Mouse (Mus musculus) MEL (cell line): ENCODE data around the gene Nek4.

Experiments
- CTCF ChIP-seq, 3 experiments: IDR thresholded peaks in 2 of 3; conservative IDR thresholded peaks in 1 of 3; 2 replicates each; pipeline ENCODE4 v1.5.1; 2011 to 2012; ENCODE audit warnings: low read length in 3 of 3, low read depth in 2 of 3, mild to moderate bottlenecking in 2 of 3, improper control_type of control experiment in 1 of 3, inconsistent platforms in 1 of 3, mixed read lengths in 1 of 3, moderate library complexity in 1 of 3; ENCODE audit not compliant: control insufficient read depth in 1 of 3, insufficient read depth in 1 of 3, poor library complexity in 1 of 3, severe bottlenecking in 1 of 3
- MXI1 ChIP-seq: IDR thresholded peaks from 2 replicates; pipeline ENCODE4 v1.6.1; 2011; ENCODE audit warnings: mild to moderate bottlenecking, low read depth, low read length, improper control_type of control experiment

DNA sequence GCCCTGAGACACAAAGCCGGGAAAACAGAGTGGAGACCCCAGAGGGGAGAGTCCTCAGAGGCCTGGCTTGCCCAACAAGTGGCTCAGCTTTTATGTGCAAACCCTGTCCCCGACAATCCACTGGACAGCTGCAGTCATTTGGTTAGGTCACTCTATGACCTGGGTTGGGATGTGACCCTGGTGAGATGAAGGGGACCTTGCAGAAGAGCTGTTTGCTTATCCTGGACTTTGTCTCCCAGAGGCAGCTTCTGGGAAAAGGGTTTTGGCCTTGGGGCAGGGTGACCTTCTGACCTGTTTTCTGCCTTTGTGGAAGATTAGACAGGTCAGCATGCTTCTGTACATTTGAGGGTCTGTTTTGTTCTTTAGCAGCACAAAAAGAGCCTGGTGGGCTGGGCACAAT is 6.4 kb upstream of the Nek4 start:
- TF ChIP-seq CTCF (IDR thresholded peaks at IDR 0.05 in 2 of 3, conservative IDR thresholded peaks at IDR 0.05 in 1 of 3; ENCODE audit: control insufficient read depth in 1 of 3, insufficient read depth in 1 of 3, low read depth in 2 of 3, low read length in 3 of 3, poor library complexity in 1 of 3, severe bottlenecking in 1 of 3) (no peak), MXI1 (no peak)
